Mouse (Mus musculus) cortical plate, adult 2 months (tissue): Measurements from ENCODE around the gene Rasgef1c.

Experiments used
- CTCF ChIP-seq: fragments of 200-500 bp; IDR thresholded peaks from 2 replicates; pipeline ENCODE4 v1.5.1; 2011; ENCODE audit warnings: mild to moderate bottlenecking, control low read depth, low read length; ENCODE audit not compliant: insufficient read depth; ENCODE audit errors: extremely low read depth
- POLR2A ChIP-seq: fragments of 200-500 bp; IDR thresholded peaks from 2 replicates; pipeline ENCODE4 v1.6.1; 2011; ENCODE audit warnings: mild to moderate bottlenecking, low read length, control low read depth; ENCODE audit not compliant: insufficient read depth; ENCODE audit errors: extremely low read depth

GRCm38 (mm10) chr11:50026521-50027090 is 125.0 kb downstream of the Rasgef1c start:
- TF ChIP-seq POLR2A (no peak), CTCF (no peak)
